ENCODE assay signal across 14 mouse cellular contexts in the genomic region with DNA sequence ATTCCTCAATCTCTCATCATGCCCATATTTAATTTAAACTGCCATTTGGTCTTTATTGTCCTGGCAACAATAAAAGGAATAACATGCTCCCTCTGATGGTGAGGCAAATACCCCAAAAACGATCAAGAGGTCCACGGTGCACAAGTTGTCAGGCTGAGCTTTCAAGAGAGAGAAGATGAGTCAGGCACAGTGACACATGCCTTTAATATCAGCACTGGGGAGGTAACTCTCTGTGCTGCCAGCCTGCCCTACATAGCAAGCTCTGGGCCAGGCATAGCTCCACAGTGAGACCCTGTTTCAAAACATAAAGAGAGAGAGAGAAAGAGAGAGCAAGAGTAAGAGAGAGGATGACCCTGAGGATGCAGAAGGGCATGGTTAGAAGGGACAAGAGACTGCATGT.
DNase-seq lines count a peak whose midpoint lies in the region; ATAC-seq lines count a peak whose summit lies in the region.
"Had no signal": no experiment of that assay in that cellular context is flagged by ENCODE, and none has a peak within 500 bp of the region (broad histone marks: within the 10 kb centered on the region; RNA-seq: fewer than 3 reads in every experiment).

No protein-coding gene starts in this region.

- no peaks in the 10 kb centered on the region for H3K9me3 ChIP-seq in forebrain, embryonic 15.5 days
- no peaks in the 10 kb centered on the region for H3K9me3 ChIP-seq in forebrain, embryonic 10.5 days
- H3K9me3 ChIP-seq in hindbrain, embryonic 14.5 days (ENCODE audit: control insufficient read depth, low read length) = no peaks in the 10 kb centered on the region
- H3K9me3 ChIP-seq in hindbrain, embryonic 11.5 days (ENCODE audit: control insufficient read depth, low read length) = no peaks in the 10 kb centered on the region
- H3K9me3 ChIP-seq: kidney, embryonic 15.5 days; neural tube, embryonic 12.5 days had no signal

- peak overlapping the region; percentile 70; the same call in 1 of the 2 replicates for H3K27ac ChIP-seq in forebrain, embryonic 15.5 days (replicated peaks)
- no peak overlapping the region for H3K27ac ChIP-seq in forebrain, embryonic 10.5 days
- H3K27ac ChIP-seq in hindbrain, embryonic 14.5 days = peak overlapping the region; percentile 52
- H3K27ac ChIP-seq in hindbrain, embryonic 11.5 days (ENCODE audit: low read depth, low read length) = no peak overlapping the region
- H3K27ac ChIP-seq: kidney, embryonic 15.5 days; neural tube, embryonic 12.5 days had no signal

- no peak overlapping the region for H3K4me3 ChIP-seq in forebrain, embryonic 15.5 days
- no peak overlapping the region for H3K4me3 ChIP-seq in forebrain, embryonic 10.5 days
- H3K4me3 ChIP-seq in hindbrain, embryonic 14.5 days (replicated peaks; ENCODE audit: low read length) = no peak overlapping the region
- H3K4me3 ChIP-seq in hindbrain, embryonic 11.5 days (ENCODE audit: low read depth, low read length) = no peak overlapping the region
- H3K4me3 ChIP-seq: kidney, embryonic 15.5 days; neural tube, embryonic 12.5 days had no signal

- peaks cover 32% of the 10 kb centered on the region for H3K4me1 ChIP-seq in forebrain, embryonic 15.5 days
- peaks cover 19% of the 10 kb centered on the region for H3K4me1 ChIP-seq in forebrain, embryonic 10.5 days
- H3K4me1 ChIP-seq in hindbrain, embryonic 14.5 days (replicated peaks; ENCODE audit: control insufficient read depth, insufficient read depth, low read length) = peaks cover 11% of the 10 kb centered on the region
- no peaks in the 10 kb centered on the region for H3K4me1 ChIP-seq in hindbrain, embryonic 11.5 days (replicated peaks; ENCODE audit: control insufficient read depth, insufficient read depth, low read length)

- no peaks in the 10 kb centered on the region for H3K27me3 ChIP-seq in forebrain, embryonic 15.5 days
- no peaks in the 10 kb centered on the region for H3K27me3 ChIP-seq in forebrain, embryonic 10.5 days (ENCODE audit: poor library complexity, severe bottlenecking)
- no peaks in the 10 kb centered on the region for H3K27me3 ChIP-seq in hindbrain, embryonic 14.5 days (ENCODE audit: control insufficient read depth, insufficient read depth, low read length)
- H3K27me3 ChIP-seq in hindbrain, embryonic 11.5 days (ENCODE audit: control insufficient read depth, insufficient read depth, low read length) = no peaks in the 10 kb centered on the region
- H3K27me3 ChIP-seq: kidney, embryonic 15.5 days; neural tube, embryonic 12.5 days had no signal

- no peak for DNase-seq in forebrain, embryonic 10.5 days (ENCODE audit: extremely low spot score, low spot score)
- no peak for DNase-seq in hindbrain, embryonic 14.5 days (ENCODE audit: low spot score)
- DNase-seq in hindbrain, embryonic 11.5 days (ENCODE audit: low spot score) = no peak
- peak; percentile 58 for DNase-seq in 3T3-L1 (ENCODE audit: low read depth, low spot score)
- DNase-seq in brain, adult 2 months (ENCODE audit: low read depth, low spot score) = peak; percentile 69
- no peak for DNase-seq in left cerebral cortex, postnatal 10 days (ENCODE audit: extremely low spot score in 1 of 2, low spot score in 2 of 2)
- DNase-seq: cerebellum, adult 18-20 months; gastrocnemius, postnatal 25 days had no signal

- no peak overlapping the region for H3K9ac ChIP-seq in forebrain, embryonic 15.5 days (replicated peaks)
- no peak overlapping the region for H3K9ac ChIP-seq in hindbrain, embryonic 14.5 days
- H3K9ac ChIP-seq in hindbrain, embryonic 11.5 days (ENCODE audit: low read depth, low read length) = no peak overlapping the region
- H3K9ac ChIP-seq: kidney, embryonic 15.5 days; neural tube, embryonic 12.5 days had no signal

- WGBS in forebrain, embryonic 15.5 days = 76% methylated on average over 2 of the region's 2 CpGs
- WGBS in forebrain, embryonic 10.5 days = 92% methylated on average over 2 of the region's 2 CpGs
- WGBS in hindbrain, embryonic 14.5 days = 86% methylated on average over 2 of the region's 2 CpGs
- WGBS in hindbrain, embryonic 11.5 days = 92% methylated on average over 2 of the region's 2 CpGs

- ATAC-seq in forebrain, embryonic 15.5 days (replicated peaks) = no peak
- no peak for ATAC-seq in hindbrain, embryonic 14.5 days (ENCODE audit: low FRiP score)
- ATAC-seq in hindbrain, embryonic 11.5 days (ENCODE audit: low FRiP score) = no peak
- no peak for ATAC-seq in megakaryocyte-erythroid progenitor cell, adult 5-6 weeks (replicated peaks; ENCODE audit: low FRiP score, low TSS enrichment, poor library complexity, severe bottlenecking)
- ATAC-seq: inflammation-experienced regulatory T-cells, adult 6 months; midbrain, embryonic 16.5 days had no signal

- H3K36me3 ChIP-seq in forebrain, embryonic 15.5 days = no peaks in the 10 kb centered on the region
- H3K36me3 ChIP-seq in forebrain, embryonic 10.5 days (replicated peaks) = no peaks in the 10 kb centered on the region
- peaks cover 4% of the 10 kb centered on the region; the same call in 1 of the 2 replicates for H3K36me3 ChIP-seq in hindbrain, embryonic 14.5 days (replicated peaks; ENCODE audit: control insufficient read depth, insufficient read depth)
- no peaks in the 10 kb centered on the region for H3K36me3 ChIP-seq in hindbrain, embryonic 11.5 days (ENCODE audit: control insufficient read depth, insufficient read depth, low read length)
- H3K36me3 ChIP-seq: kidney, embryonic 15.5 days; neural tube, embryonic 12.5 days had no signal

- intact Hi-C loops in left cerebral cortex, postnatal 10 days (cut with DNase I) = no loop called here

- H3K4me2 ChIP-seq in forebrain, embryonic 15.5 days (replicated peaks) = no peak overlapping the region
- no peak overlapping the region for H3K4me2 ChIP-seq in hindbrain, embryonic 14.5 days (replicated peaks)
- no peak overlapping the region for H3K4me2 ChIP-seq in hindbrain, embryonic 11.5 days (replicated peaks; ENCODE audit: low read depth, low read length)
- H3K4me2 ChIP-seq: kidney, embryonic 15.5 days; neural tube, embryonic 12.5 days had no signal

Comparison
In these comparisons a context has a peak if more than half of its experiments do, and no peak if none do; other contexts are left out.
1. H3K27ac ChIP-seq: peak in forebrain, embryonic 15.5 days (single experiment) and hindbrain, embryonic 14.5 days (single experiment); none in forebrain, embryonic 10.5 days (single experiment) and hindbrain, embryonic 11.5 days (single experiment).
2. DNase-seq: peak in 3T3-L1 (single experiment) and brain, adult 2 months (single experiment); none in forebrain, embryonic 10.5 days (single experiment), hindbrain, embryonic 14.5 days (single experiment), hindbrain, embryonic 11.5 days (single experiment) and left cerebral cortex, postnatal 10 days (0 of 2).